Mouse (Mus musculus) thymus, adult 2 months (tissue): ENCODE results near the gene Tbc1d25. TPM values are rescaled to one million over a fixed set of nuclear protein-coding genes. Genes with fewer than 3 reads are reported as not detected.

Experiments used
- DNase-seq: peaks from one replicate; pipeline ENCODE4 v3.0.0; 2021
- H3K27ac ChIP-seq: fragments of 200-500 bp; 2 replicates; pipeline ENCODE4 v1.5.1; 2012; ENCODE audit warnings: low read length, control low read depth; ENCODE audit not compliant: control insufficient read depth, insufficient read depth
- H3K27me3 ChIP-seq: fragments of 200-500 bp; 2 replicates; pipeline ENCODE4 v1.6.1; 2012; ENCODE audit warnings: mild to moderate bottlenecking, low read length, moderate library complexity, mixed read lengths; ENCODE audit not compliant: control insufficient read depth, insufficient read depth
- H3K36me3 ChIP-seq: fragments of 200-500 bp; 2 replicates; pipeline ENCODE4 v1.6.1; 2012; ENCODE audit warnings: mild to moderate bottlenecking, low read length, moderate library complexity; ENCODE audit not compliant: control insufficient read depth, insufficient read depth
- H3K4me1 ChIP-seq: fragments of 200-500 bp; replicated peaks from 2 replicates; pipeline ENCODE4 v1.6.1; 2012; ENCODE audit warnings: low read length; ENCODE audit not compliant: control insufficient read depth, insufficient read depth
- H3K4me3 ChIP-seq: fragments of 200-500 bp; 2 replicates; pipeline ENCODE4 v1.5.1; 2012; ENCODE audit warnings: mild to moderate bottlenecking, low read length, control low read depth, moderate library complexity; ENCODE audit not compliant: control insufficient read depth, insufficient read depth
- CTCF ChIP-seq: fragments of 200-500 bp; IDR thresholded peaks from 2 replicates; pipeline ENCODE4 v1.5.1; 2012; ENCODE audit warnings: mild to moderate bottlenecking, control low read depth, low read length, moderate library complexity, borderline replicate concordance; ENCODE audit not compliant: control insufficient read depth, poor library complexity, insufficient read depth; ENCODE audit errors: extremely low read depth
- POLR2A ChIP-seq: fragments of 200-500 bp; IDR thresholded peaks from 2 replicates; pipeline ENCODE4 v1.6.1; 2012; ENCODE audit warnings: mild to moderate bottlenecking, low read length, control low read depth, moderate library complexity; ENCODE audit not compliant: control insufficient read depth, poor library complexity, insufficient read depth; ENCODE audit errors: extremely low read depth
- WGBS: fragments of 180-500 bp; shearing (Covaris S2); methylation state at CpG from one replicate; pipeline ENCODE4 v1.1.7; 2018; 5-methylcytosine and 5-hydroxymethylcytosine counted together
- polyA plus RNA-seq: library from polyadenylated mRNA; depleted of rRNA; stranded (reverse); fragments of >200 nt; gene quantifications from 2 replicates; pipeline ENCODE4 v1.2.3, GENCODE M21; 2012; rRNA removed

The Tbc1d25 gene
- polyA plus RNA-seq = 35.0 and 36.3 TPM in 2 replicates

DNA sequence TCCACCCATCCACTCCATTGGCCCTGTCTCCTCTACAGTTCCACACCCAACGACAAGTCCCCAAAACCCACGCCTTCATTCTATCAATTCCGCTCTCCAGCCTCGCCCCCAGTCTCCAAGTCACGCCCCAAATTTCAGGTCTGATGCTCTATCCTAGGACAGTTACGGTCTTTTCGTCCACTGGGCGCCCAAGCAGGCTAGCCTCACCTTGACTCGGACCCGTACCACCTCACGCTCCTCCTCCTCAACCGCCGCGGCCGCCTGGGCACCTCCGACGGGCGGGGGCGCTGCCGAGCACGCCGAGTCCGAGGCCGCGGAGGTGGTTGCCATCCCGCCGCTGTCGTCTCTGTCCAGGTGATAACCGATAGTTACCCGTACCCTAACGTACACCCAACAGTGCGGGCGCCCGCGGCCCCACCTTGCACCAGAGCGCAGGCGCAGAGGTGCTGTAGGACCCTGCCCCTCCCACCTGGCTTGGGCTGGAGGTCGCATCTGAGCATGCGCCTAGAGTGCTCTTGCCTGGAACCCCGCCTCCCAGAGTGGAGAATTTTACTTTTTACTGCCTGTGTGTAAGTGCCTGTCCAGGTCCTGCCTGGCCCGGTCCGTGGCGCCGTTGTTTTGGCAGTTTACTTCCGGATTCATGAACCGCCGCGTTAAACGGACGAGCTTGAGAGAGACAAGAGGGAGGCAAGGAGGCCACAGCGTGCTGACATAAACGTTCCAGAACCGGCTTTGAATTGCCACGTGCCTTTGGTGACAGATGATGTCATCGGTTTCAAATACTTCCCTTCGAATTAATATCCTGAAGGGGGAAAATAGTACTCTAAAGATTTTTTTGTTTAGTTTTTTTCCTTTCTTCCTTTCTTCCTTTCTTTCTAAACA, at the start of gene Tbc1d25:
Gene Tbc1d25, minus strand, starts transcription at position 678 of the 882 bp plus-strand sequence.
- Histone ChIP-seq H3K27me3 (no peaks in the 10 kb centered on the region), H3K27ac (no peak within 1 kb of the TSS), H3K4me3 (peak within 1 kb of the TSS; percentile 95), H3K36me3 (no peaks in the 10 kb centered on the region), H3K4me1 (no peaks in the 10 kb centered on the region)
- WGBS = 1% methylated on average over 56 of the region's 56 CpGs
- TF ChIP-seq CTCF (0 out of 2 replicates have a peak, but pooled peaks have one; percentile 32), POLR2A (no peak)
- DNase-seq = peak; percentile 83

DNA sequence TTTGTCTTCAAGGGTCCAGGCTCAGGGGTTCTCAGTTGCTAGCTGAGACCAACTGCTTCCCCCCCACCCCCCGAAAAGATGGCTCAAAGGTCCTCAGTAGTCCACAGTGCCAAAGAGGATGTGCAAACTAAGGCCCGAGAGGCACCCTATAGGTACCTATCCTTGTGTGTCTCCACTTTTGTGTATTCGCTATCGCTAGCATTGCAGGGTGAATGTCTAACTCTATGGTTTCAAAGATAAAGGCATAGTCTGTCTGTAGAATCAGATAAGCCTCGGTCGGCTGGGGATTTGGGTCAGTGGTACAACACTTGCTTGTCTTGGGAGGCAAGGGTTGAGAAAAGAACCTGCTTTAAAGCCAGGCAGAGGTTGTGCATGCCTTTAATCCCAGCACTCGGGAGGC, 47.5 kb upstream of the Tbc1d25 start:
- Histone ChIP-seq H3K4me1 (no peaks in the 10 kb centered on the region), H3K36me3 (no peaks in the 10 kb centered on the region), H3K4me3 (no peak overlapping the region), H3K27me3 (no peaks in the 10 kb centered on the region), H3K27ac (no peak overlapping the region)
- WGBS = 97% methylated on average over 7 of the region's 7 CpGs
- DNase-seq = no peak
- TF ChIP-seq POLR2A (no peak), CTCF (no peak)

DNA sequence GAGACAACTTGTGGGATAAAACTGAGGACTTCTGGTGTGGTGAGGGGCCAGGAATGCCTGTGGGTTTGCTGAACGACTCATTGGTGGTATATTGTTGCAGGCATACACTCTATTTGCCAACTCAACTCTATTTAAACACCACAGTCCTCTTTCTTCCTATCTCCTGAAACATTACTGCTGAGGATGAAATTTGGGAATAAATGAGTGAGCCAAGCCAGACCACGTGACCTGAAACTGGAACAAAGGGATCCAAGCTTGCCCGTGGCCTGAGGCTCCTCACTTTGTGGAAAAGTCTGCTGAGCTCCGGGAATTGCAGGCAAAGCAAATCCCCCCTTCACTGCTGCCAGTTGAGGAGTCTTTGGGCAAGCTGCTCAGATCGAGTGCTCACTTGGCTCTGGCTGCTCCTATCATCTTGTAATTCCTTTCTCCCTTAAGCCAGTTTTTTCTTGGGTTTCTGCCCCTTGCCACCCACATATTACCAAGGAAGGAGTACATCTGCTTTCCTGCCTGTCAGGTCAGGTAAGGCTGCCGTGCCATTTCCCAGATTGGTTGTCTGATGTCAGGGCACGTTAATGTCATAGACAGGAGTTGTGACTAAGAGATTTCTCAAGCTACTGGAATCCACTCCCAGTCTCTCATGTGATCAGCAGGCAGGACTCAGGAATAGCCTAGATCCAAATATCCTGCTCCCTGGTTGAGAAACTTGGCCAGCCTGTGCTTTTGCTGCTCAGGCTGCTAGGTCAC, 46.9 kb upstream of the Tbc1d25 start:
- Histone ChIP-seq H3K4me3 (no peak overlapping the region), H3K36me3 (no peaks in the 10 kb centered on the region), H3K27me3 (no peaks in the 10 kb centered on the region), H3K4me1 (no peaks in the 10 kb centered on the region), H3K27ac (no peak overlapping the region)
- WGBS = 82% methylated on average over 7 of the region's 7 CpGs
- TF ChIP-seq POLR2A (no peak), CTCF (no peak)
- DNase-seq = no peak

DNA sequence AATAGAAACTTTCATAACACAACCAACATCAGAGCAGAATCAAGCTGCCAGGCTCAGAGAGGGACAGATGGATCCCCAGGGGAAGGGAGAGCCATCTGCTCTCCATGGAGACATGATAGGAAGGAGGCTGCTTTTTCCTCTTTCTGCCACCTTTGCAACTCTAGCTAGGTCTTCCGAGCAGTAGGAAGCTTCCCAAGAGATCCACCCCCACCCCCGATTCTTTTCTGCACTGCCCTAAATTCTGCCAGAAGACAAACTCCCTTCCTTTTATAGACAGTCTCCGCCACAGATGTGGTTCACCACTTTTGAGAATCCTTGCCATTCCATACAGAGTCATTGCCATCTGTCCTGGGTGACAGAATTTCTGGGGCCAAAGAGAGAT, 46.3 kb upstream of the Tbc1d25 start:
- 87% methylated on average over 3 of the region's 3 CpGs for WGBS
- TF ChIP-seq CTCF (no peak), POLR2A (no peak)
- DNase-seq = no peak
- Histone ChIP-seq H3K4me1 (no peaks in the 10 kb centered on the region), H3K27me3 (no peaks in the 10 kb centered on the region), H3K27ac (no peak overlapping the region), H3K36me3 (no peaks in the 10 kb centered on the region), H3K4me3 (no peak overlapping the region)

DNA sequence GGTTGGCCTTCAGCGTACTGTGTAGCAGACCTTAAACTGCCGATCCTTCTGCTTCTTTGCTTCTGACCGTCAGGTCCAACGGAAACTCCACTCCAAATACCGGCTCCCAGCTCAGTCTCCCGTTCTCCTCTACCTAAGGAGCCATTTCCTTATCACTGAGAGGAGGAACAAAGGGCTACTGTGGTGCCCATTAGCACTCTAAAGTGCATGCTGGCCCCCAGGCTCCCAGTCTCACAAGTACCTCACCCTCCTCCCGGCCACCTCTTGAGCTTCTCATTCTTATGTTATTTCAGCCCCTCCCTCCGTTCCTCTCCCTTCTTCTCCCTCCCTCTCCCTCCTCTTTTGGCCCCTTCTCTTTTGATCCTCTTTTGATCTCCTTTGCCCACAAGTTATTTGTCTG, 43.7 kb upstream of the Tbc1d25 start:
- H3K36me3 ChIP-seq = no peaks in the 10 kb centered on the region
- no peaks in the 10 kb centered on the region for H3K27me3 ChIP-seq
- H3K4me1 ChIP-seq = no peaks in the 10 kb centered on the region
- 76% methylated on average over 8 of the region's 8 CpGs for WGBS
- TF ChIP-seq CTCF (no peak), POLR2A (no peak)
- DNase-seq = no peak
- H3K4me3 ChIP-seq = no peak overlapping the region
- H3K27ac ChIP-seq = no peak overlapping the region

DNA sequence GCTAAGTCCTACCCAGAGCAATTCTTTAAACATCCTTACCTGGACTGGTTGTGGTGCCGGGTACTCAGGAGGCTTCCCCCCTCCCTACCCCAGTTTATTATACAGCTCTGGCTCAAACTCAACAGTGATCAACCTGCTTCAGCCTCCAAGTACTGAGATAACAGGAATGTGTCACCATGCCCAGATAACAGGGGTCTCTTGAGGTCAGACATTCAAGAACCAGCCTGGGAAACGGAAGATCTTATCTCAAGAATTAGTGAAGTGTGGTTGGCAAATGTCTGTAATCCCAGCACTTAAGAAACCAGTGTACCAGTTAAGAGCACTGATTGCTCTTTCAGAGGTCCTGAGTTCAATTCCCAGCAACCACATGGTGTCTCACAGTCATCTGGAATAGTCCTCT, 42.1 kb upstream of the Tbc1d25 start:
- no peaks in the 10 kb centered on the region for H3K36me3 ChIP-seq
- 80% methylated on average over 2 of the region's 2 CpGs for WGBS
- H3K27me3 ChIP-seq = no peaks in the 10 kb centered on the region
- no peak overlapping the region for H3K4me3 ChIP-seq
- TF ChIP-seq POLR2A = no peak
- TF ChIP-seq CTCF = no peak
- no peak for DNase-seq
- no peak overlapping the region for H3K27ac ChIP-seq
- H3K4me1 ChIP-seq = no peaks in the 10 kb centered on the region
